Mouse (Mus musculus): ENCODE measurements at regions not wholly inside any gene's neighbourhood (a gene's known extent, or its start where the extent isn't known, plus 50 kb on each side); places are given as distances from the start of the nearest gene placed in this dataset.

- peaks cover 25% of the 10 kb centered on the region for H3K4me1 ChIP-seq (ENCODE audit: control insufficient read depth, insufficient read depth, low read length)
- no peak overlapping the region for H3K27ac ChIP-seq (ENCODE audit: insufficient read depth, low read depth, low read length)
- H3K4me3 ChIP-seq (ENCODE audit: insufficient read depth, low read length), result no peak overlapping the region
- no peak for TF ChIP-seq POLR2A (IDR thresholded peaks at IDR 0.05; ENCODE audit: borderline replicate concordance, low read depth, low read length)
- TF ChIP-seq CTCF (IDR thresholded peaks at IDR 0.05; ENCODE audit: low read depth, low read length), result no peak
Measured at GRCm38 (mm10) chr17:45794926-45795325, 61.3 kb upstream of the 1600014C23Rik start.

GRCm38 (mm10) chr17:45790959-45791520, 57.4 kb upstream of the 1600014C23Rik start:
- no peak overlapping the region for H3K27ac ChIP-seq (ENCODE audit: insufficient read depth, low read depth, low read length)
- peaks cover 10% of the 10 kb centered on the region for H3K4me1 ChIP-seq (ENCODE audit: control insufficient read depth, insufficient read depth, low read length)
- H3K4me3 ChIP-seq (ENCODE audit: insufficient read depth, low read length), result no peak overlapping the region
- TF ChIP-seq POLR2A (IDR thresholded peaks at IDR 0.05; ENCODE audit: borderline replicate concordance, low read depth, low read length) (no peak), CTCF (IDR thresholded peaks at IDR 0.05; ENCODE audit: low read depth, low read length) (no peak)

- no peak overlapping the region for H3K4me3 ChIP-seq (ENCODE audit: insufficient read depth, low read length)
- peaks cover 16% of the 10 kb centered on the region for H3K4me1 ChIP-seq (ENCODE audit: control insufficient read depth, insufficient read depth, low read length)
- H3K27ac ChIP-seq (ENCODE audit: insufficient read depth, low read depth, low read length), result no peak overlapping the region
- no peak for TF ChIP-seq POLR2A (IDR thresholded peaks at IDR 0.05; ENCODE audit: borderline replicate concordance, low read depth, low read length)
Measured at GRCm38 (mm10) chr17:45789777-45790176, 56.1 kb upstream of the 1600014C23Rik start.

- H3K4me1 ChIP-seq (ENCODE audit: control insufficient read depth, insufficient read depth, low read length), result peaks cover 8% of the 10 kb centered on the region; the same call in 1 of the 2 replicates
- TF ChIP-seq POLR2A (IDR thresholded peaks at IDR 0.05; ENCODE audit: borderline replicate concordance, low read depth, low read length) (no peak), CTCF (IDR thresholded peaks at IDR 0.05; ENCODE audit: low read depth, low read length) (no peak)
Measured at GRCm38 (mm10) chr17:45784905-45785304, 51.3 kb upstream of the 1600014C23Rik start.

GRCm38 (mm10) chr17:45784496-45784895, 50.9 kb upstream of the 1600014C23Rik start:
- TF ChIP-seq CTCF (IDR thresholded peaks at IDR 0.05; ENCODE audit: low read depth, low read length) (no peak), POLR2A (IDR thresholded peaks at IDR 0.05; ENCODE audit: borderline replicate concordance, low read depth, low read length) (no peak)
- H3K4me3 ChIP-seq (ENCODE audit: insufficient read depth, low read length), result no peak overlapping the region
- no peak overlapping the region for H3K27ac ChIP-seq (ENCODE audit: insufficient read depth, low read depth, low read length)
- H3K4me1 ChIP-seq (ENCODE audit: control insufficient read depth, insufficient read depth, low read length), result peaks cover 8% of the 10 kb centered on the region; the same call in 1 of the 2 replicates

More at GRCm38 (mm10) chr17:45784905-45785304, 51.3 kb upstream of the 1600014C23Rik start:
- H3K4me3 ChIP-seq (ENCODE audit: insufficient read depth, low read length), result no peak overlapping the region
- no peak overlapping the region for H3K27ac ChIP-seq (ENCODE audit: insufficient read depth, low read depth, low read length)
